Mouse (Mus musculus) splenic B cell, adult 2 months (primary cell): ENCODE measurements at regions not wholly inside any gene's neighbourhood (a gene's known extent, or its start where the extent isn't known, plus 50 kb on each side); places are given as distances from the start of the nearest gene placed in this dataset.

Experiments used
- DNase-seq: peaks from one replicate; pipeline ENCODE4 v3.0.0-alpha.2; 2011; ENCODE audit warnings: low read depth, low spot score
- H3K27me3 ChIP-seq: 2 replicates; pipeline ENCODE4 v1.6.1; 2012; ENCODE audit warnings: mild to moderate bottlenecking, low read length, moderate library complexity, mixed read lengths; ENCODE audit not compliant: control insufficient read depth, poor library complexity, insufficient read depth, severe bottlenecking
- H3K36me3 ChIP-seq: 2 replicates; pipeline ENCODE4 v1.6.1; 2012; ENCODE audit warnings: mild to moderate bottlenecking, low read length, moderate library complexity, mixed read lengths; ENCODE audit not compliant: control insufficient read depth, poor library complexity, insufficient read depth, severe bottlenecking

- Histone ChIP-seq H3K36me3 (no peaks in the 10 kb centered on the region), H3K27me3 (no peaks in the 10 kb centered on the region)
- DNase-seq = no peak
Observed at GRCm38 (mm10) chr3:37934905-37935708, 210.8 kb upstream of the Gm5148 start.

GRCm38 (mm10) chr3:37934236-37934635 lies 209.9 kb upstream of the Gm5148 start:
- no peaks in the 10 kb centered on the region for H3K36me3 ChIP-seq
- DNase-seq = no peak
- no peaks in the 10 kb centered on the region for H3K27me3 ChIP-seq

- Histone ChIP-seq H3K36me3 (no peaks in the 10 kb centered on the region), H3K27me3 (no peaks in the 10 kb centered on the region)
- no peak for DNase-seq
Observed at GRCm38 (mm10) chr3:37928731-37929130, 204.4 kb upstream of the Gm5148 start.

- no peaks in the 10 kb centered on the region; the same call in 1 of the 2 replicates for H3K27me3 ChIP-seq
- peak; percentile 3 for DNase-seq
- no peaks in the 10 kb centered on the region for H3K36me3 ChIP-seq
Observed at GRCm38 (mm10) chr3:37919450-37920156, 195.3 kb upstream of the Gm5148 start.

- DNase-seq = no peak
- Histone ChIP-seq H3K27me3 (no peaks in the 10 kb centered on the region; the same call in 1 of the 2 replicates), H3K36me3 (no peaks in the 10 kb centered on the region)
Observed at GRCm38 (mm10) chr3:37916786-37917479, 192.6 kb upstream of the Gm5148 start.

- Histone ChIP-seq H3K36me3 (no peaks in the 10 kb centered on the region), H3K27me3 (no peaks in the 10 kb centered on the region; the same call in 1 of the 2 replicates)
- DNase-seq = no peak
Observed at GRCm38 (mm10) chr3:37916281-37916680, 192.0 kb upstream of the Gm5148 start.

- Histone ChIP-seq H3K27me3 (no peaks in the 10 kb centered on the region; the same call in 1 of the 2 replicates), H3K36me3 (no peaks in the 10 kb centered on the region)
- no peak for DNase-seq
Observed at GRCm38 (mm10) chr3:37915673-37916072, 191.4 kb upstream of the Gm5148 start.

- no peak for DNase-seq
- H3K36me3 ChIP-seq = no peaks in the 10 kb centered on the region
Observed at GRCm38 (mm10) chr3:37914136-37914535, 189.8 kb upstream of the Gm5148 start.

GRCm38 (mm10) chr3:37909821-37910220 lies 185.5 kb upstream of the Gm5148 start:
- Histone ChIP-seq H3K36me3 (no peaks in the 10 kb centered on the region), H3K27me3 (no peaks in the 10 kb centered on the region)
- DNase-seq = no peak

More at GRCm38 (mm10) chr3:37914136-37914535, 189.8 kb upstream of the Gm5148 start:
- H3K27me3 ChIP-seq = no peaks in the 10 kb centered on the region; the same call in 1 of the 2 replicates

- H3K36me3 ChIP-seq = no peaks in the 10 kb centered on the region
- DNase-seq = no peak
- no peaks in the 10 kb centered on the region for H3K27me3 ChIP-seq
Observed at GRCm38 (mm10) chr3:37909008-37909407, 184.7 kb upstream of the Gm5148 start.

GRCm38 (mm10) chr3:37908456-37908855 lies 184.2 kb upstream of the Gm5148 start:
- DNase-seq = no peak
- Histone ChIP-seq H3K36me3 (no peaks in the 10 kb centered on the region), H3K27me3 (no peaks in the 10 kb centered on the region)

GRCm38 (mm10) chr3:37907432-37908088 lies 183.3 kb upstream of the Gm5148 start:
- no peak for DNase-seq
- H3K36me3 ChIP-seq = no peaks in the 10 kb centered on the region
- no peaks in the 10 kb centered on the region for H3K27me3 ChIP-seq

- H3K27me3 ChIP-seq = no peaks in the 10 kb centered on the region
- no peak for DNase-seq
- H3K36me3 ChIP-seq = no peaks in the 10 kb centered on the region
Observed at GRCm38 (mm10) chr3:37906806-37907251, 182.5 kb upstream of the Gm5148 start.

GRCm38 (mm10) chr3:37904188-37904587 lies 179.9 kb upstream of the Gm5148 start:
- no peaks in the 10 kb centered on the region for H3K27me3 ChIP-seq
- DNase-seq = no peak
- H3K36me3 ChIP-seq = no peaks in the 10 kb centered on the region
